Mouse (Mus musculus) Patski (cell line): Measurements from ENCODE around the gene Carns1. TPM values are rescaled to one million over a fixed set of nuclear protein-coding genes. Genes with fewer than 3 reads are reported as not detected.

Experiments used
- ATAC-seq: fragments of 100-300 bp; one replicate; pipeline ENCODE4 v1.8.0; 2021
- CTCF ChIA-PET: fragments of 350-600 bp; sonication (Branson Sonifier 250); formaldehyde crosslinking; loops from one replicate; lab custom pipeline; 2022; ENCODE audit warnings: inconsistent platforms; lab: Charles Lee
- POLR2A ChIA-PET: fragments of 350-600 bp; sonication (Branson Sonifier 250); formaldehyde crosslinking; loops from one replicate; lab custom pipeline; 2022; ENCODE audit warnings: antibody characterized with exemption, inconsistent platforms; lab: Charles Lee
- DNase-seq: peaks from one replicate; pipeline ENCODE4 v3.0.0-alpha.2; 2011; ENCODE audit warnings: low read depth, low spot score
- H3K27me3 ChIP-seq: fragments of 371-371 bp; one replicate; pipeline ENCODE4 v1.5.1; 2021
- CTCF ChIP-seq: fragments of 100-300 bp; IDR thresholded peaks from one replicate; pipeline ENCODE4 v1.5.1; 2021
- in situ Hi-C: fragments of 300-500 bp; cut with MboI; formaldehyde crosslinking; loops from 3 replicates; pipeline ENCODE4 v1.11.1; 2018; ENCODE audit warnings: low pct_unique_long_range_greater_than_20kb, mixed read lengths
- polyA plus RNA-seq: library from polyadenylated mRNA; unstranded; gene quantifications from one replicate; pipeline ENCODE4 v1.2.3, GENCODE M21; 2021

Carns1 gene
- polyA plus RNA-seq, 1 experiment from 2014 or later, result 13.7 TPM

GRCm38 (mm10) chr19:4121097-4121805, 54.0 kb downstream of the Carns1 start:
- POLR2A ChIA-PET, result interaction anchor here (0.8 to 1.2 kb wide), 6 partner anchors 13 to 95 kb away, joined by 3 to 5 read pairs (median 4); partner anchors contain the start of gene Pitpnm1
- no peaks in the 10 kb centered on the region for H3K27me3 ChIP-seq
- TF ChIP-seq CTCF, result no peak
- in situ Hi-C loops, result loop anchor here (5.0 kb wide), 1 partner anchor 81 kb away; the partner anchor contains the start of gene Rad9a
- CTCF ChIA-PET, result interaction anchor here (0.8 to 2.4 kb wide), 5 partner anchors 8 to 107 kb away, joined by 3 to 11 read pairs (median 4); partner anchors contain the start of gene Pitpnm1
- DNase-seq (peak; percentile 90), ATAC-seq (peak; percentile 82)

DNA sequence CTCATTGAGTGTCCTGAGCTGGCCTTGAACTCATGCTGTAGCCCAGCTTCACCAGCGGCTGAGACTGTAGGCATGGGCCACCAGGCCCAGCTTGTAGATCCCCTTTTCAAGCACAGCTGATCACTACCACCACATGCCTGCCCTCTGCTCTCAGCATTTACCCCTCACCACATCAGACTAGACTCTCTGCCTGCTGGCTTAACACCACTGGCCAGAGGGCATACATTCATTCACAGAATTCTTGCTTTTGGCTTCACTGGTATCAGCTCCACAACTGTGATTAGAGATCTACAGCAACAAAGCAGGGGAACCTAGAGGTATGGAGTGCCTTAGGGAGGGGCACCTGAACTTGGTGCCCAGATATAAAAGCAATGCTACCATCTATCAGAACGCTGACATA, 54.8 kb downstream of the Carns1 start:
- in situ Hi-C loops, result loop anchor here (5.0 kb wide), 1 partner anchor 82 kb away; the partner anchor contains the start of gene Rad9a
- CTCF ChIA-PET, result interaction anchor here (1.1 to 2.4 kb wide), 4 partner anchors 9 to 108 kb away, joined by 4 to 11 read pairs (median 6); partner anchors contain the start of gene Pitpnm1

GRCm38 (mm10) chr19:4119716-4120487, 55.4 kb downstream of the Carns1 start:
- in situ Hi-C loops, result loop anchor here (5.0 kb wide), 1 partner anchor 82 kb away; the partner anchor contains the start of gene Rad9a

More for the DNA sequence above, 54.8 kb downstream of the Carns1 start:
- no peaks in the 10 kb centered on the region for H3K27me3 ChIP-seq
- TF ChIP-seq CTCF, result no peak
- DNase-seq (no peak), ATAC-seq (no peak)
- POLR2A ChIA-PET, result interaction anchor here (0.8 to 1.2 kb wide), 6 partner anchors 14 to 96 kb away, joined by 3 to 5 read pairs (median 4); partner anchors contain the start of gene Pitpnm1

DNA sequence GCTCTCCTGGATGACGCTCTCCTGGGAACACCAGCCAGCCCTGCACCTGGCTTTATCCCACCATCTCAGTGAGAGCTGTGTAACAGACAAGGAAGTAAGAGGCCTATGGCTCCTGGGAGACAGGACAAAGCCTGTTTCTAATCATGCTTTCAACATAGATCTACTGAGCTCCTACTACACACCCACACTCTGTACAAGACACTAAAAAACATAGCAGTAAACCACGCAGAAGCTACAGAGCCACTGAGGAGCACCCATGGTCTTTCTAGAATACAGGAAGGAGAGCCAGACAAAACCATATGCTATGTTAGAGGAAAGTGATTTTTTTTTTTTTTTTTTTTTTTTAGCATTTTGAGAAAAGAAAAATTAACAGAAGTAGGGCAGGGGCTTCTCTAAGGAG, 56.9 kb downstream of the Carns1 start:
- POLR2A ChIA-PET, result interaction anchor here (0.6 kb wide), 2 partner anchors 21 to 65 kb away, joined by 3 read pairs; partner anchors contain the start of gene Gpr152
- CTCF ChIA-PET, result no interaction called here
- in situ Hi-C loops, result no loop called here
- TF ChIP-seq CTCF, result no peak
- DNase-seq (no peak), ATAC-seq (no peak)
- no peaks in the 10 kb centered on the region for H3K27me3 ChIP-seq

More at GRCm38 (mm10) chr19:4119716-4120487, 55.4 kb downstream of the Carns1 start:
- no peak for ATAC-seq
- ChIA-PET CTCF (interaction anchor here (1.3 to 2.4 kb wide), 3 partner anchors 20 to 108 kb away, joined by 4 to 11 read pairs (median 7); partner anchors contain the start of gene Pitpnm1), POLR2A (interaction anchor here (1.0 to 1.2 kb wide), 2 partner anchors 14 to 50 kb away, joined by 3 read pairs; no protein-coding TSS in a partner anchor)
- TF ChIP-seq CTCF, result no peak
- no peaks in the 10 kb centered on the region for H3K27me3 ChIP-seq
- no peak for DNase-seq

GRCm38 (mm10) chr19:4117006-4117405, 58.3 kb downstream of the Carns1 start:
- TF ChIP-seq CTCF, result no peak
- no peaks in the 10 kb centered on the region for H3K27me3 ChIP-seq
- POLR2A ChIA-PET, result interaction anchor here (0.6 kb wide), 1 partner anchor 47 kb away, joined by 3 read pairs; no protein-coding TSS in a partner anchor
- DNase-seq, result no peak
- in situ Hi-C loops, result no loop called here
- ATAC-seq, result no peak
- CTCF ChIA-PET, result interaction anchor here (1.3 to 1.7 kb wide), 2 partner anchors 8 to 18 kb away, joined by 4 read pairs; no protein-coding TSS in a partner anchor

DNA sequence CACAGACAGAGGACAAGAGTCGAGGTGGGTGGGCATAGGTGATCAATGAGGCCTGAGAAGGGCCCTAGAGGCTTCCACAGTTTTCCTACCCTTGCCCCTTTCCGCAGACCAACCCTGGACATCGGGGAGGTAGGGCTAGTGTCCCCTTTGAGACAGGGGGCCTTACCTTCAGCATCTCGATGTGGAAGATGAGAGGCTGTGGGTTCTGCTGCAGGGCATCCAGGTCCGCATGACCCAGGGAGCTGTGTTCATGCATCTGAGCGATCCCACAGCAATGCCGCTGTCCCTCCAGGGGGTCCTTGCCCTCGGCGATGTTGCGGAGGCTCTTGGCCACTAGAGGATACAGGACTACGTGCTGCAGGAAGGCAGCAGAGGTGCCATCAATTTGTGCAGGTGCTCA, 59.5 kb downstream of the Carns1 start:
- DNase-seq (no peak), ATAC-seq (no peak)
- in situ Hi-C loops, result no loop called here
- ChIA-PET POLR2A (no interaction called here), CTCF (interaction anchor here (1.3 to 1.7 kb wide), 2 partner anchors 9 to 17 kb away, joined by 4 read pairs; no protein-coding TSS in a partner anchor)
- H3K27me3 ChIP-seq, result no peaks in the 10 kb centered on the region
- no peak for TF ChIP-seq CTCF

- CTCF ChIA-PET, result interaction anchor here (1.3 to 2.5 kb wide), 2 partner anchors 10 to 16 kb away, joined by 3 to 7 read pairs; no protein-coding TSS in a partner anchor
Measured at GRCm38 (mm10) chr19:4115144-4115543, 60.1 kb downstream of the Carns1 start.

GRCm38 (mm10) chr19:4114551-4114950, 60.7 kb downstream of the Carns1 start:
- ChIA-PET POLR2A (no interaction called here), CTCF (interaction anchor here (1.3 to 2.5 kb wide), 2 partner anchors 11 to 16 kb away, joined by 3 to 7 read pairs; no protein-coding TSS in a partner anchor)
- no peaks in the 10 kb centered on the region for H3K27me3 ChIP-seq
- DNase-seq, result no peak
- in situ Hi-C loops, result no loop called here
- ATAC-seq, result no peak
- TF ChIP-seq CTCF, result no peak

More at GRCm38 (mm10) chr19:4115144-4115543, 60.1 kb downstream of the Carns1 start:
- ATAC-seq (no peak), DNase-seq (no peak)
- no peaks in the 10 kb centered on the region for H3K27me3 ChIP-seq
- TF ChIP-seq CTCF, result no peak
- in situ Hi-C loops, result no loop called here
- POLR2A ChIA-PET, result no interaction called here

Other genes starting within 250 kb of the Carns1 start
- gene Aldh3b1, start 245.7 kb downstream of the Carns1 start, polyA plus RNA-seq, result 22.2 TPM
- gene Unc93b1, start 240.3 kb downstream of the Carns1 start, polyA plus RNA-seq, result not detected
- 0.17 TPM for gene Aldh3b3, start 216.8 kb downstream of the Carns1 start, polyA plus RNA-seq
- 0.05 TPM for gene Aldh3b2, start 203.2 kb downstream of the Carns1 start, polyA plus RNA-seq
- 3.9 TPM for gene Acy3, start 188.9 kb downstream of the Carns1 start, polyA plus RNA-seq
- 0.03 TPM for gene Tbx10, start 182.7 kb downstream of the Carns1 start, polyA plus RNA-seq
- gene Nudt8, start 174.9 kb downstream of the Carns1 start, polyA plus RNA-seq, result 35.1 TPM
- 3.1 TPM for gene Gm49405, start 174.9 kb downstream of the Carns1 start, polyA plus RNA-seq
- 7.1 TPM for gene Doc2g, start 172.2 kb downstream of the Carns1 start, polyA plus RNA-seq
- gene Ndufv1, start 162.7 kb downstream of the Carns1 start, polyA plus RNA-seq, result 231 TPM
- 1,288 TPM for gene Gstp1, start 137.5 kb downstream of the Carns1 start, polyA plus RNA-seq
- gene Gstp2, start 129.5 kb downstream of the Carns1 start, polyA plus RNA-seq, result 379 TPM
- not detected for gene Gstp3, start 115.9 kb downstream of the Carns1 start, polyA plus RNA-seq
- gene Cabp2, start 93.9 kb downstream of the Carns1 start, polyA plus RNA-seq, result not detected
- 93.8 TPM for gene Cdk2ap2, start 78.3 kb downstream of the Carns1 start, polyA plus RNA-seq
- 109 TPM for gene Pitpnm1, start 75.5 kb downstream of the Carns1 start, polyA plus RNA-seq
- 149 TPM for gene Aip, start 49.6 kb downstream of the Carns1 start, polyA plus RNA-seq
- gene Gpr152, start 35.7 kb downstream of the Carns1 start, polyA plus RNA-seq, result not detected
- gene Cabp4, start 31.4 kb downstream of the Carns1 start, polyA plus RNA-seq, result 0.17 TPM
- 321 TPM for gene Coro1b, start 26.9 kb downstream of the Carns1 start, polyA plus RNA-seq
- 0.62 TPM for gene Ptprcap, start 21.9 kb downstream of the Carns1 start, polyA plus RNA-seq
- gene Rps6kb2, start 12.1 kb downstream of the Carns1 start, polyA plus RNA-seq, result 43.0 TPM
- gene Tbc1d10c, start 15.8 kb upstream of the Carns1 start, polyA plus RNA-seq, result 1.9 TPM
- 674 TPM for gene Ppp1ca, start 16.6 kb upstream of the Carns1 start, polyA plus RNA-seq
- 33.9 TPM for gene Rad9a, start 26.2 kb upstream of the Carns1 start, polyA plus RNA-seq
- gene Clcf1, start 38.8 kb upstream of the Carns1 start, polyA plus RNA-seq, result 122 TPM
- 0.62 TPM for gene AC109138.7, start 38.9 kb upstream of the Carns1 start, polyA plus RNA-seq
- gene Pold4, start 56.4 kb upstream of the Carns1 start, polyA plus RNA-seq, result 49.5 TPM
- 71.3 TPM for gene Ssh3, start 93.7 kb upstream of the Carns1 start, polyA plus RNA-seq
- 25.8 TPM for gene Ankrd13d, start 107.7 kb upstream of the Carns1 start, polyA plus RNA-seq
- 74.9 TPM for gene Grk2, start 130.7 kb upstream of the Carns1 start, polyA plus RNA-seq
- 79.6 TPM for gene Kdm2a, start 222.8 kb upstream of the Carns1 start, polyA plus RNA-seq